Mouse (Mus musculus) MEL (cell line): ENCODE measurements at regions not wholly inside any gene's neighbourhood (a gene's known extent, or its start where the extent isn't known, plus 50 kb on each side); places are given as distances from the start of the nearest gene placed in this dataset.

Source experiments
- DNase-seq: peaks from one replicate; pipeline ENCODE4 v3.0.0; 2011; ENCODE audit warnings: low read depth, low spot score
- H3K27ac ChIP-seq: 2 replicates; pipeline ENCODE4 v1.5.1; 2012; ENCODE audit warnings: low read depth, mild to moderate bottlenecking, control low read depth, low read length, moderate library complexity; ENCODE audit not compliant: control insufficient read depth
- H3K27me3 ChIP-seq, 2 experiments: fragments of 150-350 bp in 1 of 2; sonication (generic) in 1 of 2; 2 replicates each; pipeline ENCODE4 v1.6.1; 2012; ENCODE audit warnings: low read length in 2 of 2, mild to moderate bottlenecking in 2 of 2, improper control_type of control experiment in 1 of 2, moderate library complexity in 1 of 2; ENCODE audit not compliant: insufficient read depth in 2 of 2, control insufficient read depth in 1 of 2
- H3K36me3 ChIP-seq, 2 experiments: 2 replicates each; pipeline ENCODE4 v1.6.1; 2012 to 2014; ENCODE audit warnings: low read length in 2 of 2, improper control_type of control experiment in 1 of 2, inconsistent platforms in 1 of 2, mild to moderate bottlenecking in 1 of 2; ENCODE audit not compliant: insufficient read depth in 2 of 2, control insufficient read depth in 1 of 2
- H3K4me1 ChIP-seq, 2 experiments: fragments of 150-350 bp in 1 of 2; sonication (generic) in 1 of 2; 2 replicates each; pipeline ENCODE4 v1.6.1; 2012; ENCODE audit warnings: low read length in 2 of 2, improper control_type of control experiment in 1 of 2, mild to moderate bottlenecking in 1 of 2; ENCODE audit not compliant: insufficient read depth in 2 of 2, control insufficient read depth in 1 of 2
- H3K4me3 ChIP-seq, 2 experiments: fragments of 150-350 bp in 1 of 2; sonication (generic) in 1 of 2; 2 replicates each; pipeline ENCODE4 v1.5.1; 2012; ENCODE audit warnings: low read depth in 2 of 2, low read length in 2 of 2, mild to moderate bottlenecking in 2 of 2, moderate library complexity in 2 of 2, control low read depth in 1 of 2, improper control_type of control experiment in 1 of 2; ENCODE audit not compliant: control insufficient read depth in 1 of 2, insufficient read depth in 1 of 2
- H3K79me2 ChIP-seq: 2 replicates; pipeline ENCODE4 v1.6.1; 2012; ENCODE audit warnings: mild to moderate bottlenecking, low read length, moderate library complexity; ENCODE audit not compliant: control insufficient read depth, poor library complexity, insufficient read depth
- H3K9ac ChIP-seq: 2 replicates; pipeline ENCODE4 v1.6.1; 2012; ENCODE audit warnings: low read depth, mild to moderate bottlenecking, control low read depth, low read length, moderate library complexity; ENCODE audit not compliant: control insufficient read depth, poor library complexity, severe bottlenecking
- H3K9me3 ChIP-seq: fragments of 150-350 bp; sonication (generic); replicated peaks from 2 replicates; pipeline ENCODE4 v1.6.1; 2012; ENCODE audit warnings: mild to moderate bottlenecking, low read length, improper control_type of control experiment, moderate library complexity; ENCODE audit not compliant: insufficient read depth
- CHD1 ChIP-seq: IDR thresholded peaks from 2 replicates; pipeline ENCODE4 v1.6.1; 2012; ENCODE audit warnings: low read depth, mild to moderate bottlenecking, inconsistent platforms, low read length, improper control_type of control experiment
- CTCF ChIP-seq, 3 experiments: IDR thresholded peaks in 2 of 3; conservative IDR thresholded peaks in 1 of 3; 2 replicates each; pipeline ENCODE4 v1.5.1; 2011 to 2012; ENCODE audit warnings: low read length in 3 of 3, low read depth in 2 of 3, mild to moderate bottlenecking in 2 of 3, improper control_type of control experiment in 1 of 3, inconsistent platforms in 1 of 3, mixed read lengths in 1 of 3, moderate library complexity in 1 of 3; ENCODE audit not compliant: control insufficient read depth in 1 of 3, insufficient read depth in 1 of 3, poor library complexity in 1 of 3, severe bottlenecking in 1 of 3
- EP300 ChIP-seq, 2 experiments: IDR thresholded peaks; 2 replicates each; pipeline ENCODE4 v1.6.1; 2011; ENCODE audit warnings: improper control_type of control experiment in 2 of 2, low read length in 2 of 2, low read depth in 1 of 2, mild to moderate bottlenecking in 1 of 2
- ETS1 ChIP-seq: IDR thresholded peaks from 2 replicates; pipeline ENCODE4 v1.6.1; 2012; ENCODE audit warnings: low read depth, mild to moderate bottlenecking, inconsistent platforms, low read length, improper control_type of control experiment, moderate library complexity
- GATA1 ChIP-seq: IDR thresholded peaks from 2 replicates; pipeline ENCODE4 v1.6.1; 2011; ENCODE audit warnings: low read depth, low read length, improper control_type of control experiment
- MAX ChIP-seq: IDR thresholded peaks from 2 replicates; pipeline ENCODE4 v1.6.1; 2011; ENCODE audit warnings: low read length, improper control_type of control experiment
- MXI1 ChIP-seq: IDR thresholded peaks from 2 replicates; pipeline ENCODE4 v1.6.1; 2011; ENCODE audit warnings: mild to moderate bottlenecking, low read depth, low read length, improper control_type of control experiment
- MYB ChIP-seq: IDR thresholded peaks from 2 replicates; pipeline ENCODE4 v1.6.1; 2011; ENCODE audit warnings: mild to moderate bottlenecking, low read depth, low read length, improper control_type of control experiment
- MYC ChIP-seq: IDR thresholded peaks from 2 replicates; pipeline ENCODE4 v1.6.1; 2011; ENCODE audit warnings: low read depth, mild to moderate bottlenecking, low read length, improper control_type of control experiment, moderate library complexity
- NELFE ChIP-seq: IDR thresholded peaks from 2 replicates; pipeline ENCODE4 v1.6.1; 2011; ENCODE audit warnings: low read depth, low read length, improper control_type of control experiment
- POLR2AphosphoS2 ChIP-seq: IDR thresholded peaks from 2 replicates; pipeline ENCODE4 v1.6.1; 2011; ENCODE audit warnings: low read length, improper control_type of control experiment
- POLR2AphosphoS5 ChIP-seq: IDR thresholded peaks from 2 replicates; pipeline ENCODE4 v1.6.1; 2012; ENCODE audit warnings: low read depth, borderline replicate concordance, mild to moderate bottlenecking, inconsistent platforms, low read length, moderate library complexity, mixed read lengths
- TBP ChIP-seq: IDR thresholded peaks from 2 replicates; pipeline ENCODE4 v1.8.0; 2011; ENCODE audit warnings: low read depth, low read length, improper control_type of control experiment
- UBTF ChIP-seq: IDR thresholded peaks from 2 replicates; pipeline ENCODE4 v1.6.1; 2012; ENCODE audit warnings: low read depth, mild to moderate bottlenecking, inconsistent platforms, low read length, improper control_type of control experiment, moderate library complexity, borderline replicate concordance; ENCODE audit not compliant: insufficient read depth
- USF1 ChIP-seq: IDR thresholded peaks from 2 replicates; pipeline ENCODE4 v1.6.1; 2014; ENCODE audit warnings: low read depth, mild to moderate bottlenecking, inconsistent platforms, low read length, improper control_type of control experiment, moderate library complexity
- USF2 ChIP-seq, 2 experiments: IDR thresholded peaks; 2 replicates each; pipeline ENCODE4 v1.6.1; 2011 to 2012; ENCODE audit warnings: improper control_type of control experiment in 2 of 2, low read length in 2 of 2, borderline replicate concordance in 1 of 2, inconsistent platforms in 1 of 2, low read depth in 1 of 2, mild to moderate bottlenecking in 1 of 2; ENCODE audit not compliant: insufficient read depth in 1 of 2
- ZKSCAN1 ChIP-seq: IDR thresholded peaks from 2 replicates; pipeline ENCODE4 v1.6.1; 2012; ENCODE audit warnings: low read depth, mild to moderate bottlenecking, inconsistent platforms, low read length, improper control_type of control experiment, moderate library complexity
- ZMIZ1 ChIP-seq: IDR thresholded peaks from 2 replicates; pipeline ENCODE4 v1.6.1; 2012; ENCODE audit warnings: low read depth, mild to moderate bottlenecking, inconsistent platforms, low read length, improper control_type of control experiment, moderate library complexity
- ZNF384 ChIP-seq: IDR thresholded peaks from 2 replicates; pipeline ENCODE4 v1.6.1; 2012; ENCODE audit warnings: low read depth, mild to moderate bottlenecking, inconsistent platforms, low read length, improper control_type of control experiment

DNA sequence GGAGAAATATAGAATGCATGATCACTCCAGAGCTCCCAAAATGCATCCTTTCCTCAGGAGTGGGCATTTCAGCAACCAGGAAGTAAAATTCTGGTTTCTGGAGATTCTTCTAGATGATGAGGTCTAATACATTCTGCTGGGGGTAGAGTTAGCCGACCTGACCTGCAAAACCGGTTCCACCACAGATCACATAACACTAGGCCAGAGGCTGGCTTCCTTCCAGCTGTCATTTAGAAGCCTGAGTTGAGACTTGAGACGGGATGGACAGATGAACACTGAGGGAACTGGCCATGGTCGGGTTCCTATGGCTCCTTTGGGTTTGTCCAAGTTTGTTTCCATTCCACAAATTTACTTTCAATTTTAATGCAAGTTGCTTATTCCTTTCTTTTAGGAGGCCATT is 62.6 kb upstream of the Phactr1 start:
- no peak overlapping the region for H3K9ac ChIP-seq
- no peaks in the 10 kb centered on the region for H3K27me3 ChIP-seq
- no peaks in the 10 kb centered on the region for H3K79me2 ChIP-seq
- no peaks in the 10 kb centered on the region for H3K9me3 ChIP-seq
- no peak overlapping the region for H3K27ac ChIP-seq
- no peaks in the 10 kb centered on the region for H3K36me3 ChIP-seq
- H3K4me1 ChIP-seq = no peaks in the 10 kb centered on the region
- TF ChIP-seq MYB (no peak), ZKSCAN1 (no peak), GATA1 (no peak), USF1 (no peak), ETS1 (no peak), ZNF384 (no peak), CTCF (IDR thresholded peaks at IDR 0.05 in 2 of 3, conservative IDR thresholded peaks at IDR 0.05 in 1 of 3; ENCODE audit: control insufficient read depth in 1 of 3, insufficient read depth in 1 of 3, low read depth in 2 of 3, low read length in 3 of 3, poor library complexity in 1 of 3, severe bottlenecking in 1 of 3) (no peak), TBP (no peak), MYC (no peak)
- DNase-seq = no peak
- no peak overlapping the region for H3K4me3 ChIP-seq

DNA sequence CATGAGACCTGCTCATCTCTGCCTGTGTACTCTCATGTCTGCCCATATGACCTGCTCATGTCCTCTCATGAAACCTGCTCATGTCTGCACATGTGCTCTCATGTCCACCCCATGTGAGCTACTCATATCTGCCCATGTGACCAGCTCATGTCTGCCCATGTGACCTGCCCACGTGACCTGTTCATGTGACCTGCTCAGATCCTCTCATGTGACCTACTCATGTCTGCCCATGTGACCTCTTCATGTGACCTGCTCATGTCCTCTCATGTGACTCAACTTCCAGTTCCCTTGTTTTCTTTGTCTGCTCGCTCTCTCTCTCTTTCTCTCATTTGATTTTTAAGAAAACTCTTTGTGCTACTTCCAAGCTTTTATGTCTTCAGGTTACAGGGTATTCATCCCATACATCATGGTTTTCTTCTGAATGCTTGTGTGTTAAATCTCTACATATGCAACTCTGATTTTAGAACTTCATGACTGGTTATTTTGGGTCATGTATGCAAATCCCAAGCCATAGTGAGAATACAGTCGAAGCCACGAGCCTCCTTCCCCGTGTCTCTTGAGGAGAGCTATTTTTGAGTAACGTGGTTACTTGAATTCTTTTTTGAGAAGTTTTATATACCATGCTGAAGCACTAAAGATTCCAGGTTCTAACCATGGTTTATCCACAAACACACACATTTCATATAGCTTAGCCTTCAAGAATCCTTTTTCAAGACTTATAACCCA is 60.7 kb upstream of the Phactr1 start:
- no peak overlapping the region for H3K9ac ChIP-seq
- no peaks in the 10 kb centered on the region for H3K79me2 ChIP-seq
- H3K9me3 ChIP-seq = no peaks in the 10 kb centered on the region
- DNase-seq = no peak
- H3K27ac ChIP-seq = no peak overlapping the region
- H3K36me3 ChIP-seq = no peaks in the 10 kb centered on the region
- H3K4me3 ChIP-seq = no peak overlapping the region
- TF ChIP-seq UBTF (no peak), USF2 (IDR thresholded peaks at IDR 0.05; ENCODE audit: borderline replicate concordance in 1 of 2, insufficient read depth in 1 of 2, low read depth in 1 of 2, low read length in 2 of 2) (0 out of 4 replicates have a peak, but pooled peaks of 1 of the 2 experiments have one; percentile 17), NELFE (no peak), USF1 (0 out of 2 replicates have a peak, but pooled peaks have one; percentile 20)
- no peaks in the 10 kb centered on the region for H3K4me1 ChIP-seq
- no peaks in the 10 kb centered on the region for H3K27me3 ChIP-seq

DNA sequence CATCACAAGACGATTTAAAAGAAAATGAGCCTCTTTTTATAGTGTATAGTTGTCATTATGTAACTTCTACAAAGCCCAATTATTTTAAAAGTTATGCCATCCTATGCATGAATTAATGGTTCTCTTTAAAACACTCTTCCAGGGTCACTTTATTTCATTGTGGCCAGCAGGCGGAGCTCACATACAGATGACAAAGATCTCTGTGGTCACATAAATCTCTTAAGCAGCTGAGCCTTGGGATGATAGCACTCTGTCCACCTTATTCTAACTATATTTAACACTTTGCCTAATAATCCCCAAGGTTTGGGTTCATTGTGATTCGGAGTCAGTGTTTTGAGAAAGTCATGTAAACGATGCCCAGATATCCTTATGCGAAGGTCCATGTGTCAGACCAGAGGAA is 56.9 kb upstream of the Phactr1 start:
- no peak for DNase-seq
- TF ChIP-seq MXI1 = no peak
- TF ChIP-seq ETS1 = no peak
- TF ChIP-seq EP300 (IDR thresholded peaks at IDR 0.05; ENCODE audit: low read depth in 1 of 2, low read length in 2 of 2) = no peak
- TF ChIP-seq ZMIZ1 = no peak
- TF ChIP-seq MAX = no peak
- TF ChIP-seq POLR2AphosphoS5 = no peak
- no peak for TF ChIP-seq POLR2AphosphoS2
- TF ChIP-seq MYB = no peak
- TF ChIP-seq CHD1 = no peak
- H3K4me1 ChIP-seq = no peaks in the 10 kb centered on the region
- no peaks in the 10 kb centered on the region for H3K36me3 ChIP-seq
- H3K79me2 ChIP-seq = no peaks in the 10 kb centered on the region
- no peaks in the 10 kb centered on the region for H3K27me3 ChIP-seq
- no peak overlapping the region for H3K4me3 ChIP-seq
- no peak overlapping the region for H3K27ac ChIP-seq
- no peaks in the 10 kb centered on the region for H3K9me3 ChIP-seq
- H3K9ac ChIP-seq = no peak overlapping the region
